Mouse (Mus musculus): ENCODE measurements around the gene Top2a. TPM values are rescaled to one million over a fixed set of nuclear protein-coding genes. Genes with fewer than 3 reads are reported as not detected.

Gene Top2a
- total RNA-seq, 2 experiments from 2014 or later = 97.3 to 114 TPM

GRCm38 (mm10) chr11:99041841-99042780 is 18.1 kb upstream of the Top2a start:
- DNase-seq (ENCODE audit: low spot score in 2 of 2) = no peak

- DNase-seq (ENCODE audit: low spot score in 2 of 2) = peak in 1 of 2 experiments; percentile 48
Observed at GRCm38 (mm10) chr11:99041051-99041729, 17.2 kb upstream of the Top2a start, which contains the start of gene Igfbp4. Igfbp4 (plus strand) TSS chr11:99041244.

GRCm38 (mm10) chr11:99040346-99040974 is 16.5 kb upstream of the Top2a start:
- DNase-seq (ENCODE audit: low spot score in 2 of 2) = no peak

- peak in 1 of 2 experiments; percentile 55 for DNase-seq (ENCODE audit: low spot score in 2 of 2)
Observed at GRCm38 (mm10) chr11:99039782-99040181, 15.8 kb upstream of the Top2a start.

GRCm38 (mm10) chr11:99036254-99036653 is 12.3 kb upstream of the Top2a start:
- DNase-seq (ENCODE audit: low spot score in 2 of 2) = no peak

- DNase-seq (ENCODE audit: low spot score in 2 of 2) = no peak
Observed at GRCm38 (mm10) chr11:99035350-99035749, 11.4 kb upstream of the Top2a start.

GRCm38 (mm10) chr11:99026899-99027440 is 3.0 kb upstream of the Top2a start:
- no peak for DNase-seq (ENCODE audit: low spot score in 2 of 2)

GRCm38 (mm10) chr11:99025878-99026277 is 1.9 kb upstream of the Top2a start:
- DNase-seq (ENCODE audit: low spot score in 2 of 2) = no peak

GRCm38 (mm10) chr11:99024468-99025134 is 612 bp upstream of the Top2a start:
- no peak for DNase-seq (ENCODE audit: low spot score in 2 of 2)

GRCm38 (mm10) chr11:99023094-99023493 is 895 bp downstream of the Top2a start:
- DNase-seq (ENCODE audit: low spot score in 2 of 2) = no peak

GRCm38 (mm10) chr11:99022384-99022933 is 1.5 kb downstream of the Top2a start:
- no peak for DNase-seq (ENCODE audit: low spot score in 2 of 2)

- no peak for DNase-seq (ENCODE audit: low spot score in 2 of 2)
Observed at GRCm38 (mm10) chr11:99019844-99020243, 4.1 kb downstream of the Top2a start.

GRCm38 (mm10) chr11:99013856-99014255 is 10.1 kb downstream of the Top2a start:
- DNase-seq (ENCODE audit: low spot score in 2 of 2) = no peak

GRCm38 (mm10) chr11:99010706-99011105 is 13.3 kb downstream of the Top2a start:
- no peak for DNase-seq (ENCODE audit: low spot score in 2 of 2)

GRCm38 (mm10) chr11:99010124-99010523 is 13.9 kb downstream of the Top2a start:
- DNase-seq (ENCODE audit: low spot score in 2 of 2) = no peak

- DNase-seq (ENCODE audit: low spot score in 2 of 2) = no peak
Observed at GRCm38 (mm10) chr11:99006788-99007187, 17.2 kb downstream of the Top2a start.

GRCm38 (mm10) chr11:98999243-98999642 is 24.7 kb downstream of the Top2a start:
- no peak for DNase-seq (ENCODE audit: low spot score in 2 of 2)

GRCm38 (mm10) chr11:98998776-98999175 is 25.2 kb downstream of the Top2a start:
- DNase-seq (ENCODE audit: low spot score in 2 of 2) = no peak

GRCm38 (mm10) chr11:98997659-98998058 is 26.3 kb downstream of the Top2a start:
- no peak for DNase-seq (ENCODE audit: low spot score in 2 of 2)

GRCm38 (mm10) chr11:98995987-98996386 is 28.0 kb downstream of the Top2a start:
- no peak for DNase-seq (ENCODE audit: low spot score in 2 of 2)

Measured in adrenal gland, postnatal 4 days (tissue).